Mouse (Mus musculus): ENCODE results near the gene Olfr1440. TPM values are rescaled to one million over a fixed set of nuclear protein-coding genes. Genes with fewer than 3 reads are reported as not detected.

The Olfr1440 gene
- polyA plus RNA-seq (2012; rRNA removed) = not detected in 2 replicates

- no peak for DNase-seq (ENCODE audit: low spot score)
These were observed at the start of gene Olfr1440 for GRCm38 (mm10) chr19:12386979-12387378. Gene Olfr1440, plus strand, starts transcription at chr19:12387279.

GRCm38 (mm10) chr19:12373004-12373403 is 14.1 kb upstream of the Olfr1440 start:
- no peak for DNase-seq (ENCODE audit: low spot score)

- no peak for DNase-seq (ENCODE audit: low spot score)
These were observed 12.5 kb upstream of the Olfr1440 start for GRCm38 (mm10) chr19:12374465-12375025.

GRCm38 (mm10) chr19:12413737-12414136 is 26.7 kb downstream of the Olfr1440 start:
- no peak for DNase-seq (ENCODE audit: low spot score)

- no peak for DNase-seq (ENCODE audit: low spot score)
These were observed 30.3 kb downstream of the Olfr1440 start, which contains the start of gene Olfr1441 for GRCm38 (mm10) chr19:12417361-12417760. Gene Olfr1441, plus strand, starts transcription at chr19:12417433.

- DNase-seq (ENCODE audit: low spot score) = no peak
These were observed 31.2 kb downstream of the Olfr1440 start for GRCm38 (mm10) chr19:12418312-12418711.

- no peak for DNase-seq (ENCODE audit: low spot score)
These were observed 33.5 kb downstream of the Olfr1440 start for GRCm38 (mm10) chr19:12420555-12420954.

GRCm38 (mm10) chr19:12421680-12422079 is 34.6 kb downstream of the Olfr1440 start:
- DNase-seq (ENCODE audit: low spot score) = no peak

GRCm38 (mm10) chr19:12427101-12427500 is 40.0 kb downstream of the Olfr1440 start:
- no peak for DNase-seq (ENCODE audit: low spot score)

GRCm38 (mm10) chr19:12427605-12428004 is 40.5 kb downstream of the Olfr1440 start, which contains the start of gene Pfpl:
Gene Pfpl, plus strand, starts transcription at chr19:12427905.
- no peak for DNase-seq (ENCODE audit: low spot score)

GRCm38 (mm10) chr19:12433033-12433432 is 46.0 kb downstream of the Olfr1440 start:
- DNase-seq (ENCODE audit: low spot score) = no peak

- DNase-seq (ENCODE audit: low spot score) = no peak
These were observed 47.9 kb downstream of the Olfr1440 start for GRCm38 (mm10) chr19:12435011-12435416.

GRCm38 (mm10) chr19:12435750-12436524 is 48.9 kb downstream of the Olfr1440 start:
- DNase-seq (ENCODE audit: low spot score) = no peak

GRCm38 (mm10) chr19:12439581-12439980 is 52.5 kb downstream of the Olfr1440 start:
- no peak for DNase-seq (ENCODE audit: low spot score)

- no peak for DNase-seq (ENCODE audit: low spot score)
These were observed 53.1 kb downstream of the Olfr1440 start for GRCm38 (mm10) chr19:12440103-12440725.

GRCm38 (mm10) chr19:12442560-12442959 is 55.5 kb downstream of the Olfr1440 start:
- no peak for DNase-seq (ENCODE audit: low spot score)

- no peak for DNase-seq (ENCODE audit: low spot score)
These were observed 57.9 kb downstream of the Olfr1440 start for GRCm38 (mm10) chr19:12445014-12445413.

Other genes starting within 250 kb of the Olfr1440 start
- not detected in 2 replicates for gene Olfr1555-ps1, start 217.2 kb upstream of the Olfr1440 start, polyA plus RNA-seq (2012; rRNA removed)
- not detected in 2 replicates for gene Olfr1431, start 186.6 kb upstream of the Olfr1440 start, polyA plus RNA-seq (2012; rRNA removed)
- gene Olfr1432, start 154.7 kb upstream of the Olfr1440 start, polyA plus RNA-seq (2012; rRNA removed) = not detected in 2 replicates
- gene Olfr262, start 145.6 kb upstream of the Olfr1440 start, polyA plus RNA-seq (2012; rRNA removed) = not detected in 2 replicates
- gene Olfr235, start 126.2 kb upstream of the Olfr1440 start, polyA plus RNA-seq (2012; rRNA removed) = not detected in 2 replicates
- gene Olfr1434, start 107.4 kb upstream of the Olfr1440 start, polyA plus RNA-seq (2012; rRNA removed) = not detected in 2 replicates
- gene Olfr1436, start 88.1 kb upstream of the Olfr1440 start, polyA plus RNA-seq (2012; rRNA removed) = not detected in 2 replicates
- not detected in 2 replicates for gene Olfr1437, start 62.2 kb upstream of the Olfr1440 start, polyA plus RNA-seq (2012; rRNA removed)
- gene Olfr1438-ps1, start 51.4 kb upstream of the Olfr1440 start, polyA plus RNA-seq (2012; rRNA removed) = not detected in 2 replicates
- not detected in 2 replicates for gene Olfr1441, start 30.2 kb downstream of the Olfr1440 start, polyA plus RNA-seq (2012; rRNA removed)
- gene Pfpl, start 40.6 kb downstream of the Olfr1440 start, polyA plus RNA-seq (2012; rRNA removed) = not detected in 2 replicates
- 11.6 and 15.2 TPM in 2 replicates for gene Mpeg1, start 73.5 kb downstream of the Olfr1440 start, polyA plus RNA-seq (2012; rRNA removed)
- 12.6 and 16.8 TPM in 2 replicates for gene Dtx4, start 114.2 kb downstream of the Olfr1440 start, polyA plus RNA-seq (2012; rRNA removed)
- 5.8 and 6.2 TPM in 2 replicates for gene Fam111a, start 158.5 kb downstream of the Olfr1440 start, polyA plus RNA-seq (2012; rRNA removed)
- gene Gm4952, start 212.7 kb downstream of the Olfr1440 start, polyA plus RNA-seq (2012; rRNA removed) = not detected in 2 replicates
- 0.14 and 0.15 TPM in 2 replicates for gene Glyat, start 246.0 kb downstream of the Olfr1440 start, polyA plus RNA-seq (2012; rRNA removed)

All from urinary bladder, adult 2 months (tissue).